Mouse (Mus musculus): ENCODE data around the gene Tmem136.

Tmem136 gene

GRCm38 (mm10) chr9:43078711-43079110 is 37.7 kb downstream of the Tmem136 start:
- DNase-seq (ENCODE audit: low read depth in 1 of 2, low spot score in 2 of 2) = no peak

DNA sequence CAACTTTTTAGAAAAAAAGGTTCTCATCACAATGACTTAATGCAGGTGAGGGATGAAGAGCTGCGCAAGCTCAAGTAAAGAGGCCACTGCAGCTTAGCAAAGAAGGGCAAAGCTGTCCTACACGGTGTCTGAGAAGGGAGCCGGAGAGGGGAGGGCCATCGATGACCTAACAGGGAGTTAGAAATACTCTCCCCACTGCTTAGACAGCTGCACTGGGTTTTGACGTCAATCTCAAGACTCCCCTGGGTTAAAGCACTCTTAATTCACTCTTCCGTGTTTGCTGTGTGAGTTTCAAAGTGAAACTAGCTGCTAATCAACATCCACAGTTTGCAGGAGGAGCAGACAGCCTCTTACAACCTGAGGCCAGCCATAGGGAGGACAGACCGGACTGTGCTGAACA is 40.2 kb downstream of the Tmem136 start:
- no peak for DNase-seq (ENCODE audit: low read depth in 1 of 2, low spot score in 2 of 2)

GRCm38 (mm10) chr9:43074611-43075010 is 41.8 kb downstream of the Tmem136 start:
- DNase-seq (ENCODE audit: low read depth in 1 of 2, low spot score in 2 of 2) = no peak

DNA sequence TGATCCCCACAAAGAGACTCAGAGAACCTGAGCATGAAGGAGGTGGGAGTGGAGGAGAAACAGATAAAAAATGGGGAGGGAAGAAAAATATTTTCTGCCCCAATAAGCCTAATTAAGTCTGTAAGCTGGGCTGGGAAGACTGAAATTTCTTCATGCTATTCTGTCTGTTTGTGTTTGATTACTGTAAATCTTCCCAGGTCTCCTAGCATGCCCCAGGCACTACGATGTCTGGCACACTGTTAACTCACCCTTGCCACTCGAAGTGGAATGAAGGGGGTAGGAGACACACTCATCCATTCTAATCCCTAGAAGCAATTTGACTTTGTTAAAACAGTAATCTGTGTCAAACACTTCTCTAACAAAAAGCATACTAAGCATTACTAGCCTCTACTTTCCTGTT is 44.6 kb downstream of the Tmem136 start:
- DNase-seq (ENCODE audit: low read depth in 1 of 2, low spot score in 2 of 2) = no peak

DNA sequence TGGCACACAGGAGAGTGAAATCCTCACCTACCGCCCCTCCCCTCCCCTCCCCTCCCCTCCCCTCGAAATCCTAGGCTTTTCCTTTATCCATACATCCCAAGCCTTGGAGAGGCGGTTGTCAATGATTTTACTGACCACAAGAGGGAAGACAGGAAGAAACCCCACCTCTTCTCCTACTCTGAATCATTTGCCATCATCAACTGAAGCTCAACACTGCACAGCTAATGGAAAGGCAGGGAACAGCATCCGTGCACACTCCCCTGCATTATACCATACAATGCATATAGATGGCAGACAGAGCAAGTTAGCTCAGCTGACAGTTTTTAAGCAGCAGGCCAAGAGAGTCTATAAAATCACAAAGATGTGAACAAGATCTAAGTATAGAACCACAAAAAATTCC is 45.2 kb downstream of the Tmem136 start:
- DNase-seq (ENCODE audit: low read depth in 1 of 2, low spot score in 2 of 2) = no peak

DNA sequence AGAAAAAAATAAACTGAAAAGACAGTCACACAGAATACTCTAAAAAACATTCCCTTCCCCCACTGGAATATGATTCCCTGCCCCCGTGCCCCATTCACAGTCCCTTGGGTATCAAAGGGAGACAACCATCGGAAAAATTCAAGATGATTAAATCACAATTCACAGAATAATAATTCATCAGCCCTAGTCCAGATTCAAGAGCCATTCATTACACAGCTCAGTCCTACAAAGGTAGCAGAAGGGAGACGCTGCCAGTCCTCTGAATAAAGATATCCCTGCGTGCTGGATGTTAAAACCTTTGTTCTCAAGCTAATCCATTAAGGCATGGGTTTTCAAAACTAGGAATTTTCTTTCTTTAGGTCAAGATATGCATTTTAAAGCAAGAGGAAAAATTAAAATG is 45.8 kb downstream of the Tmem136 start:
- DNase-seq (ENCODE audit: low read depth in 1 of 2, low spot score in 2 of 2) = no peak

DNA sequence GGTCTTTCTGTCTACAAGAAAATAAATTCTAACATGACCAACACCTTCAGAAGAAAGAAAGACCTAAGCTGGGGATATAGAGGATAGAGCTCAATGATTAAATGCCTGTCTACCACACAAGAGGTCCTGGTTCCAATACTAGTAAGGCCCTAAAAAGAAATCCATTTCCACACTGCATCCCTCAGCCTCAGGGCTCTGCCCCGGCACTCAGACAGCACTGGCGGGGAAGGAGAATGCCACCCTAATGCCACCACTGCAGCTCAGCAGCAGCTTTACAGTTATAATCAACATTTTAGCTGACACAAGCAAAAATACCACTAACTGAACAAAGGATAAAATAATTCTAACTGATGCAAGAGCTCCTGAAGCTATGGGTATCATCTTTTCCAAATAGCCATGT is 46.2 kb downstream of the Tmem136 start:
- no peak for DNase-seq (ENCODE audit: low read depth in 1 of 2, low spot score in 2 of 2)

DNA sequence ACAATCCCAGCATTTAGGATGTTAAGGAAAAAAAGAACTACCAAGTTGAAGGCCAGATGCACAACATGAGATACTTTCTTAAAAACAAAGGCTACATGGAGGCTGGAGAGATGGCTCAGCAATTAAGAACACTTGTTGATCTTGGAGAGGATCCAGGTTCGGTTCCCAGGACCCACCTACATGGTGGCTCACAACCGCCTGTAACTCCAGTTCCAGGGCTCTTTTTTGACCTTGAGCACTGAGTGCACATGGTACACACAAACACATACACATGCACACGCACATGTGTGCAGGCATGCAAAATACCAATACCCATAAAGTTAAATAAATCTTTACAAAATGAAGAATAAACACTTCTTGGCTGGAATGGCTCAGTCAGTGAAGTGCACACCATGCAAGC is 48.5 kb downstream of the Tmem136 start:
- no peak for DNase-seq (ENCODE audit: low read depth in 1 of 2, low spot score in 2 of 2)

GRCm38 (mm10) chr9:43065231-43065630 is 51.1 kb downstream of the Tmem136 start:
- no peak for DNase-seq (ENCODE audit: low read depth in 1 of 2, low spot score in 2 of 2)

GRCm38 (mm10) chr9:43061545-43061944 is 54.8 kb downstream of the Tmem136 start:
- DNase-seq (ENCODE audit: low read depth in 1 of 2, low spot score in 2 of 2) = no peak

Measured in monocyte, adult 2 months (primary cell).